Mouse (Mus musculus): Measurements from ENCODE around the gene Ocm.

DNA sequence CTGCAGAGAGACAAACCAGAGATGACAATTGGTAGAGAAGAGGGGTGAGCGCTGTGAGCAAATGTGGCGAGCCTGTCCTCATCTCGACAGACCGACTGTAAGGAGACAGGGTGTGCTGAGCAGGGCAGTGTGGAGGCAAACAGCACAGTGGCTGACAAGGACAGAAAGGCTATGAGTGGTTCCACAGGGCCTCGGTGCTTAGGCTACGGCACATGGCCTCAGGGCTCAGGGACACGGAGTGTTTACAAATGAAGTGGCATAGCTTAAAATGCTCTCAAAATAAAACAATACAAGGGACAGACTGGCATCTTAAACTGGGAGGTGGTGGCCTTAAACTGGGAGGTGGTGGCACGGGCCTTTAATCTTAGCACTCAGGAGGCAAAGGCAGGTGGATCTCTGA lies 33.2 kb downstream of the Ocm start:
- TF ChIP-seq CTCF (IDR thresholded peaks at IDR 0.05; ENCODE audit: low read depth) (no peak), EP300 (IDR thresholded peaks at IDR 0.05; ENCODE audit: low read depth) (no peak)

Measured in liver, embryonic 14.5 days (tissue).